Mouse (Mus musculus): ENCODE measurements around the gene Pxt1. TPM values are rescaled to one million over a fixed set of nuclear protein-coding genes. Genes with fewer than 3 reads are reported as not detected.

Gene Pxt1
- polyA plus RNA-seq, 1 experiment from 2014 or later, result not detected

DNA sequence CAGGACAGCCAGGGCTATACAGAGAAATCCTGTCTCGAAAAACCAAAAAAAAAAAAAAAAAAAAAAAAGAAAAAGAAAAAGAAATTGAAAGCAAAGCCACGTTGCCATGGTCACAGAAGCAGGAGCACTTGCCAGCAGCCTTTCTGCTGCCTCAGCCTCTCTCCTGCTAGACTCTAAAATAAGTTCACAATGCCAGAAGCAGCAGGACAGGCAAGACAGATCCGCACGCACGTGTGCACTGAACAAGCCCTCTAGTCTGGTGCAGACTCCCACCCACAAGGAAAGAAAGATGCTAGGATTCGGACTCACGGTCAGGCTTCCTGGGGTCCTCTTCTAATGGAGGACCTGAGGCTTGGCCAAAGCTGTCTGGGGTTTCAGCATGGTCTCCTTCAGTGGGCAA is 35.7 kb downstream of the Pxt1 start:
- Histone ChIP-seq H3K27me3 (peaks cover 22% of the 10 kb centered on the region), H3K4me1 (peaks cover 20% of the 10 kb centered on the region), H3K4me3 (no peak overlapping the region), H3K27ac (no peak overlapping the region), H3K9me3 (no peaks in the 10 kb centered on the region), H3K9ac (no peak overlapping the region), H3K4me2 (replicated peaks) (no peak overlapping the region), H3K36me3 (no peaks in the 10 kb centered on the region)
- 79% methylated on average over 7 of the region's 7 CpGs for WGBS
- no peak for ATAC-seq (ENCODE audit: insufficient number of reproducible peaks, insufficient read depth, low FRiP score, low TSS enrichment)

DNA sequence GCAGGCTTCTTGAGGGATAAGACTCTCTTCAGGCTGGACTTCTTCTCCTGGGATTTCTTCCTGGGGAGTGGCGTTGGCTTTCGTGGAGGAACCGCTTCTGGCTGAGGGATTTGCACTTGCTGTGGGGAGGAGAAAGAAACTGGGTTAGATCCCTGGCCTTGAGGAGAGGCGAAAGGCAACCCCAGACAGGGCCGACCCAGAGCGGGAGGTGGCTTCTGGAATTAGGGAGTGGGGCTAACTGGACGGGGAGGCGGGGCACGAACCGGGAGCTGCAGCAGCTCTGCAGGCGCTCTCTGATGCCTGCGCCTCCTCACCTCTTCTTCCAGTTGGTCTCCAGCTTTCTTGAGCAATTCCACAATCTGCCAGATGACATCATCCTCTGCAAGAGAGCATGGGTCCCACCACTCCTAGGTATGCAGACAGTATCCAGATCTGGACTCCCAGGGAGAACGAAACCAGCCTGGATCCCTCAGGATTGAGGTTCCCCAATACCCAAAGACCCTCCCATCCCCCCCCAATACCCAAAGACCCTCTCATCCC is 38.2 kb downstream of the Pxt1 start:
- no peak overlapping the region for H3K4me3 ChIP-seq
- ATAC-seq (ENCODE audit: insufficient number of reproducible peaks, insufficient read depth, low FRiP score, low TSS enrichment), result no peak
- 70% methylated on average over 13 of the region's 13 CpGs for WGBS

GRCm38 (mm10) chr17:28904546-28905376 is 38.9 kb downstream of the Pxt1 start:
- Histone ChIP-seq H3K9me3 (no peaks in the 10 kb centered on the region), H3K4me2 (replicated peaks) (no peak overlapping the region), H3K36me3 (no peaks in the 10 kb centered on the region), H3K9ac (no peak overlapping the region), H3K4me3 (no peak overlapping the region), H3K4me1 (peaks cover 18% of the 10 kb centered on the region), H3K27ac (no peak overlapping the region), H3K27me3 (peaks cover 15% of the 10 kb centered on the region)
- 32% methylated on average over 23 of the region's 23 CpGs for WGBS
- peak; percentile 44; the same call in 1 of the 2 replicates for ATAC-seq (ENCODE audit: insufficient number of reproducible peaks, insufficient read depth, low FRiP score, low TSS enrichment)

More for the DNA sequence above, 38.2 kb downstream of the Pxt1 start:
- peaks cover 21% of the 10 kb centered on the region for H3K27me3 ChIP-seq
- no peak overlapping the region for H3K27ac ChIP-seq
- no peak overlapping the region for H3K9ac ChIP-seq
- H3K9me3 ChIP-seq, result no peaks in the 10 kb centered on the region
- no peak overlapping the region for H3K4me2 ChIP-seq (replicated peaks)
- no peaks in the 10 kb centered on the region for H3K36me3 ChIP-seq
- H3K4me1 ChIP-seq, result peaks cover 20% of the 10 kb centered on the region

- Histone ChIP-seq H3K27ac (no peak overlapping the region), H3K9me3 (no peaks in the 10 kb centered on the region), H3K4me1 (peaks cover 13% of the 10 kb centered on the region), H3K9ac (no peak overlapping the region), H3K4me2 (replicated peaks) (no peak overlapping the region), H3K4me3 (no peak overlapping the region), H3K36me3 (no peaks in the 10 kb centered on the region), H3K27me3 (no peaks in the 10 kb centered on the region)
- 68% methylated on average over 4 of the region's 4 CpGs for WGBS
- ATAC-seq (ENCODE audit: insufficient number of reproducible peaks, insufficient read depth, low FRiP score, low TSS enrichment), result no peak
Observed at GRCm38 (mm10) chr17:28901559-28901958, 42.1 kb downstream of the Pxt1 start.

DNA sequence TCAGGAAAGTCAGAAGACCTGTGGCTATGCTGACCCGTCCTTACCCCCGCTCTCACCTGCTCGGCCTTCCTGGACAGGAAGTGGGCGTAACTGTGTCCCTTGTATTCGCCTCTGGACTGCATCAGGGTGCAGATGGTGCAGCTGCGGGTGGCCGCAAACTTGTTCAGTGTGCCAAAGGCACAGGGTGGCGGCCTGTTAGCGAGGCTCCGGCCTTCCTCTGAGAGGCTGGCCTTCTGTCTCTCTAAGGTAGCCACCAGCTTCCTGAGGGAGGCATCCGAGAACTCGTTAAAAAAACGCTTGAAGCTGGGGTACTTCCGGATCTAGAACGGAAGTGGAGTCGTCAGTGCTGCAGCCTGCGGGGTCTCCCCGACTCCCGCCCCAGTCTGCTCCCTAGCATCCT is 44.2 kb downstream of the Pxt1 start:
- Histone ChIP-seq H3K27me3 (no peaks in the 10 kb centered on the region), H3K4me1 (0 out of 2 replicates have a peak, but pooled peaks cover 3% of the 10 kb centered on the region), H3K4me3 (no peak overlapping the region), H3K27ac (no peak overlapping the region), H3K4me2 (replicated peaks) (no peak overlapping the region), H3K9ac (no peak overlapping the region), H3K9me3 (no peaks in the 10 kb centered on the region), H3K36me3 (no peaks in the 10 kb centered on the region)
- ATAC-seq (ENCODE audit: insufficient number of reproducible peaks, insufficient read depth, low FRiP score, low TSS enrichment), result no peak
- WGBS, result 67% methylated on average over 19 of the region's 19 CpGs

- Histone ChIP-seq H3K4me1 (0 out of 2 replicates have a peak, but pooled peaks cover 3% of the 10 kb centered on the region), H3K4me3 (no peak overlapping the region), H3K27ac (no peak overlapping the region), H3K27me3 (no peaks in the 10 kb centered on the region), H3K36me3 (no peaks in the 10 kb centered on the region), H3K9me3 (no peaks in the 10 kb centered on the region), H3K9ac (no peak overlapping the region), H3K4me2 (replicated peaks) (no peak overlapping the region)
- WGBS, result 57% methylated on average over 5 of the region's 5 CpGs
- ATAC-seq (ENCODE audit: insufficient number of reproducible peaks, insufficient read depth, low FRiP score, low TSS enrichment), result no peak
Observed at GRCm38 (mm10) chr17:28898249-28898648, 45.4 kb downstream of the Pxt1 start.

GRCm38 (mm10) chr17:28897817-28898216 is 45.8 kb downstream of the Pxt1 start:
- H3K27me3 ChIP-seq, result no peaks in the 10 kb centered on the region
- 0 out of 2 replicates have a peak, but pooled peaks cover 3% of the 10 kb centered on the region for H3K4me1 ChIP-seq
- no peak overlapping the region for H3K9ac ChIP-seq
- H3K36me3 ChIP-seq, result no peaks in the 10 kb centered on the region
- 72% methylated on average over 5 of the region's 5 CpGs for WGBS
- H3K27ac ChIP-seq, result no peak overlapping the region
- H3K4me3 ChIP-seq, result no peak overlapping the region
- no peak for ATAC-seq (ENCODE audit: insufficient number of reproducible peaks, insufficient read depth, low FRiP score, low TSS enrichment)
- H3K9me3 ChIP-seq, result no peaks in the 10 kb centered on the region
- no peak overlapping the region for H3K4me2 ChIP-seq (replicated peaks)

DNA sequence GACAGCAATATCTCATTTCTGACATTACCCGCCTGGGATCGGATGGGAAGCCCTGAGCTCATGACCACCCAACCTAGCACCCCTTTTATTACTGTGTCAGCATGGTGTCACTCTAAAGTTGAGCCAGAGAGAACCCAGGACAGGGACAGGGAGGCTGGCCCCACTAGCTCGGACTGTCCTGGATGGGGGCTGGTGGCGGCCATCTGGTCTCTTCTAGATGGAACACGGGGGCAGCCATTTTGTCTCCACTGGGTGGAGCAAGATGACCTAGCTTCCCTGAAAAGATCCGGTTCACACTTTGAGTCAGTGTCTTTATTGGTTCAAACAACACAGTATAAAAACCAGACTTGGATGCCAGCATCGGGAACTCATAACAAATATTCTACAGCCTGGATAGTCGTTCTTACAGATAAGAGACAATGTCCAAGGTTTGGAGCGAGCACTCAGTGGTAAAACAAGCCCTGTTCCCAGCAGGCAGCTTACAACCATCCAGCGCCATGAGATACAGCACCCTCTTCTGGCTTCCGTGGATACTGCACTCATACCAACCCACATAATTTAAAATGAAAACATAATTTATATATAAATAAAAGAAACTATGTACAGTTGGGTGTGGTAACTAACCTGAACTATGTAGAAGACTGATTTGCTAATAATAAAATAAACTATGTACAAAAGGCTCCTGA is 47.4 kb downstream of the Pxt1 start:
- Histone ChIP-seq H3K9me3 (no peaks in the 10 kb centered on the region), H3K9ac (no peak overlapping the region), H3K4me2 (replicated peaks) (no peak overlapping the region), H3K27me3 (no peaks in the 10 kb centered on the region), H3K4me1 (0 out of 2 replicates have a peak, but pooled peaks cover 3% of the 10 kb centered on the region), H3K27ac (no peak overlapping the region), H3K4me3 (no peak overlapping the region), H3K36me3 (no peaks in the 10 kb centered on the region)
- no peak for ATAC-seq (ENCODE audit: insufficient number of reproducible peaks, insufficient read depth, low FRiP score, low TSS enrichment)
- 92% methylated on average over 11 of the region's 11 CpGs for WGBS

- no peak overlapping the region for H3K9ac ChIP-seq
- no peaks in the 10 kb centered on the region for H3K27me3 ChIP-seq
- no peak for ATAC-seq (ENCODE audit: insufficient number of reproducible peaks, insufficient read depth, low FRiP score, low TSS enrichment)
- H3K4me3 ChIP-seq, result no peak overlapping the region
- H3K4me1 ChIP-seq, result 0 out of 2 replicates have a peak, but pooled peaks cover 3% of the 10 kb centered on the region
- 95% methylated on average over 21 of the region's 21 CpGs for WGBS
- H3K27ac ChIP-seq, result no peak overlapping the region
- no peaks in the 10 kb centered on the region for H3K36me3 ChIP-seq
- no peak overlapping the region for H3K4me2 ChIP-seq (replicated peaks)
- H3K9me3 ChIP-seq, result no peaks in the 10 kb centered on the region
Observed at GRCm38 (mm10) chr17:28895217-28895875, 48.3 kb downstream of the Pxt1 start.

- Histone ChIP-seq H3K4me2 (replicated peaks) (no peak overlapping the region), H3K4me1 (0 out of 2 replicates have a peak, but pooled peaks cover 3% of the 10 kb centered on the region), H3K27me3 (no peaks in the 10 kb centered on the region), H3K4me3 (no peak overlapping the region), H3K9me3 (no peaks in the 10 kb centered on the region), H3K9ac (no peak overlapping the region), H3K27ac (no peak overlapping the region), H3K36me3 (no peaks in the 10 kb centered on the region)
- no peak for ATAC-seq (ENCODE audit: insufficient number of reproducible peaks, insufficient read depth, low FRiP score, low TSS enrichment)
- WGBS, result 81% methylated on average over 11 of the region's 11 CpGs
Observed at GRCm38 (mm10) chr17:28894050-28894767, 49.4 kb downstream of the Pxt1 start.

DNA sequence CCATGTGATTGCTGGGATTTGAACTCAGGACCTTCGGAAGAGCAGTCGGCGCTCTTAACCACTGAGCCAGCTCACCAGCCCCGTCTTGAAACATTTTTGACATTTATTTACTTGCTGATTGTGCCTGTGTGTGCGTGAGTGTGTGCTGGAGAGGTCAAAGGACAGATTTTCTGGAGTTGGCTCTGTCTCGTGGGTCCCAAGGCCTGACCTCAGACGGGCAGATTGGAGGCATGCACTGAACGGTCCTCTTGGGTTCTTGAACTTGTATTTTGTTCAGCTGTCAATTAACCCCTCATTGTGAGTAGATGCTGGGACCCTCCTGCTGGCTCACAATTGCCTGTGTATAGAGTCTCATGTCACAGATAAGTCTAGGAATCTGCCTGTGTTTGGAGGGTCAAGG is 57.4 kb downstream of the Pxt1 start:
- Histone ChIP-seq H3K27ac (no peak overlapping the region), H3K36me3 (no peaks in the 10 kb centered on the region), H3K4me3 (no peak overlapping the region), H3K4me2 (replicated peaks) (no peak overlapping the region), H3K4me1 (no peaks in the 10 kb centered on the region), H3K9ac (no peak overlapping the region), H3K9me3 (no peaks in the 10 kb centered on the region; the same call in 1 of the 2 replicates), H3K27me3 (peaks cover 4% of the 10 kb centered on the region; the same call in 1 of the 2 replicates)
- ATAC-seq (ENCODE audit: insufficient number of reproducible peaks, insufficient read depth, low FRiP score, low TSS enrichment), result no peak
- 77% methylated on average over 8 of the region's 8 CpGs for WGBS
